Mouse (Mus musculus) heart, postnatal 14 days (tissue): ENCODE results near the gene Neurl1a. TPM values are rescaled to one million over a fixed set of nuclear protein-coding genes. Genes with fewer than 3 reads are reported as not detected.
A peak's percentile ranks its signal among the peaks of the same experiment; 100 is the strongest.

ENCODE experiments used
- DNase-seq, 2 experiments: peaks; one replicate each; pipeline ENCODE4 v3.0.0; 2021 to 2022
- intact Hi-C: fragments of 180-260 bp; cut with DNase I; formaldehyde crosslinking; loops from one replicate; pipeline ENCODE4 v1.15.1; 2025
- total RNA-seq, 2 experiments: library from RNA; stranded (reverse); gene quantifications; 2 replicates each; pipeline ENCODE4 v1.2.3; 2021

Gene Neurl1a
- total RNA-seq, 2 experiments from 2014 or later = 0.69 to 1.0 TPM

DNA sequence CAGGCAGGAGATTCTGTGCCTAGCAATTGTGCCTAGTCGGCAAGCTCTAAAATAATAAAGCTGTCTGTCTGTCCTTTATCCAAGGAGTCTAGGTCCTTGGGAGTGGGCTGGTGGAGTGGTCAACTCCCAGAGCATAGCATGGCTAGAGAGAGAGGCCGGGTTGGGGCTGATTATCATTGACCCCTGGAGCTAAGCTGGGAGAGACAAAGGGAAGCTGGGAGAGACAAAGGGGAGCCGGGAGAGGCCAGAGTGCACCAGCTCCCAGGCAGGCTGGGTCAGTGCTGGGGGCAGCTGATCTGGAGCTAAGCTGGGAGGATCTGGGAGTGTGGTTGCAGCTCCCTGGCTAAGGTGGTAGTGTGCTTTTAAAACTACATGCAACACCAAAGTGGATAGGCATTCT is 11.9 kb upstream of the Neurl1a start:
- intact Hi-C loops = no loop called here
- DNase-seq = no peak

DNA sequence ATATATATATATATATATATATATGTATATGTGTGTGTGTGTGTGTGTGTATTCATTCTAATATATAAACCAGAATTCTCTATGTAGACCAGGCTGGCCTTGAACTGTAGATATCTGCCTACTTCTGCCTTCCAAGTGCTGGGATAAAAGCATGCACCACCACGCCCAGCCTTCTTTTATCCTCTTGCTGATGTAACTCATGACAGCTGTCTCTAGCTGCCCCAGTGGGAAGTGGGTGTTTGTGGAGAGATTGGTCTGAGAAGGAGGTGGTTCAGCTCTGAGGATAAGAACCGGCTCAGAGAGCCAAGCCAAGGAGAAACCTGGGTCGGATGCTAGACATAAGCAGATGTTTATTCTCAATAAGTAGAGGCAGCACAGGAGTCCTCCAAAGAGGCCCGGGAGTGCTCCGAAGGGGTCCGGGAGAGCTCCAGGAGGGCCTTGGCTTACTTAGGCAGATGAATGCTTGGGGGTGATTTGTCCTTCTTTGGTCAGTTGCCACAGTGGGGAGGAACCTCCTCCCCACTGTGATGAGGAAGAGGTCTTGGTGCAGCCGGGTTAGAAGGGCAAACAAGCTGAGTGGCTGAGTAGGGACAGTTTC is 10.9 kb upstream of the Neurl1a start:
- peak in 1 of 2 experiments; percentile 10 for DNase-seq
- intact Hi-C loops = no loop called here

DNA sequence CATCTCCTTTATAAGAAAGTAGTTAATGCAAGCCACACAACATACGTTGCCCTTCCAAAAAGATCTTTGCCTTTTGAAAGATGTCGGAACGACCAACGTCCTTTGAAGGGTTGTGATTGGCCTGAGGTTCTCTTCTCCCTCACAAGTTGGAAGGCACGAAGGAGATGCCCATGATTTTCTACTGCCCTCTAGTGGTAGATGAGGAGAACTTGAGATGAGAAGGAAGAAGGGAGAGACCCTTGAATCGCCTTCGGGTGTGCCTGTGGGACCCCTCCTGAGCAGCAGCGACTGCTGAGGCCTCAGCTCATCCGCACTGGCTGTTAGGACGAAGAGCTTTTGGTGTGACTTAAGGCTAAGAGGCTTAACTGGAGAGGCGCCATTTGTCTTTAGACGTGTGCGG is 10.4 kb upstream of the Neurl1a start:
- peak; percentile 21 to 34 for DNase-seq
- intact Hi-C loops = no loop called here

- intact Hi-C loops = loop anchor here (1.0 kb wide), 1 partner anchor 48 kb away; no protein-coding TSS in a partner anchor
- DNase-seq = peak; percentile 83 to 91
Observed at GRCm38 (mm10) chr19:47168793-47169412, 9.7 kb upstream of the Neurl1a start.

DNA sequence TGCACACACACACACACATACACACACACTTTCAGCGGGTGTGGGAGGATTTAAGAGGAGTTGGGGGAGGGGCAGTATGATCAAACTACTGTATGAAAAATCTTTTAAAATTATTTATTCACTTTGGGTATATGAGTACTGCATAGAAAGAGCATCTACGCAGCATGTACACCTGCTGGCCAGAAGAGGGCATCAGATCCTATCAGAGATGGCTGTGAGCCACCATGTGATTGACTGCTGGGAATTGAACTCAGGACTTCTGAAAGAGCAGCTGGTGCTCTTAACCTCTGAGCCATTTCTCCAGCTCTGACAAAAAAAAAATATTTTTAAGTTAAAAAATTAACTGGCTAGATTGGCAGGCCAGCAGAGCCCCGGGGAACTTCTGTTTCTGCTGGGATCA is 4.1 kb upstream of the Neurl1a start:
- intact Hi-C loops = no loop called here
- DNase-seq = peak in 1 of 2 experiments; percentile 35

DNA sequence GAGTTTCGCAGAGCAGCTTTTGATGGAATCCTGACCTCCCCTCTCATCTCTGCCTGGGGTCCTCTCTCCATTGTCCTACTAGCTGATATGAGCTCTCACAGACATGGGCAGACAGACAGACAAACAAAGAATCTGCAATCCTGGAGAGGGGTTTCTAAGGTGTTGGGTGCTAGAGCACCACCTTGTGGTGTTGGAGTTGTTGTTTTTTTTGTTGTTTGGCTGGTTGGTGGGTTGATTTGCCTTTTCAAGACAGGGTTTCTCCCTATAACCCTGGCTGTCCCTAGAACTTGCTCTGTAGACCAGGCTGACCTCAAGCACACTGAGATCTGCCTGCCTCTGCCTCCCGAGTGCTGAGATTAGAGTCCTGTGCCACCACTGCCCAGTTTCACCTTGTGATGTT is 3.1 kb upstream of the Neurl1a start:
- intact Hi-C loops = loop anchor here (5.0 kb wide), 1 partner anchor 82 kb away; no protein-coding TSS in a partner anchor
- DNase-seq = no peak

GRCm38 (mm10) chr19:47176916-47177505 is 1.6 kb upstream of the Neurl1a start:
- intact Hi-C loops = loop anchor here (2.0 to 5.0 kb wide), 2 partner anchors 80 to 162 kb away; no protein-coding TSS in a partner anchor
- DNase-seq = no peak

DNA sequence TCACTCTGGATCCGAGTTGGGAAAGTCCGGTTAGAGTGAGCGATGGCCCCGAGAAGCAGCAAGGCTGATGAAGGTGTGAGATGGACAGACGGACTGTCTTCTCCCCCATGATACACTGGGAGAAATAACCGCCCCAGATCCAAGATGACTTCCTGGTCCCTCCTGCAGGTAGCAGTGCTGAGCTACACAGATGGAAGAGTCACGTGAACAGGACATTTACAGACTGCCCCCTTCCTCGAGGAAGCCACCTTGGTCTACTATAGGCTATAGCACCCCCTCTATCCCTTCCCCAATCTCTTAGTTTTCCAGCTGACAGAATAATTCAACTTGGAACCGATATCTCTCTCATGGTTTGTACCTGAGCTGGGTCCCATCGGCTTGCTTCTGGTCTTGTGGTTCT is 619 bp upstream of the Neurl1a start:
- intact Hi-C loops = loop anchor here (5.0 kb wide), 1 partner anchor 79 kb away; no protein-coding TSS in a partner anchor
- DNase-seq = peak; percentile 12

GRCm38 (mm10) chr19:47179272-47179809 is 721 bp downstream of the Neurl1a start:
- intact Hi-C loops = loop anchor here (5.0 kb wide), 1 partner anchor 78 kb away; no protein-coding TSS in a partner anchor
- DNase-seq = no peak

GRCm38 (mm10) chr19:47180011-47180410 is 1.4 kb downstream of the Neurl1a start:
- intact Hi-C loops = no loop called here

DNA sequence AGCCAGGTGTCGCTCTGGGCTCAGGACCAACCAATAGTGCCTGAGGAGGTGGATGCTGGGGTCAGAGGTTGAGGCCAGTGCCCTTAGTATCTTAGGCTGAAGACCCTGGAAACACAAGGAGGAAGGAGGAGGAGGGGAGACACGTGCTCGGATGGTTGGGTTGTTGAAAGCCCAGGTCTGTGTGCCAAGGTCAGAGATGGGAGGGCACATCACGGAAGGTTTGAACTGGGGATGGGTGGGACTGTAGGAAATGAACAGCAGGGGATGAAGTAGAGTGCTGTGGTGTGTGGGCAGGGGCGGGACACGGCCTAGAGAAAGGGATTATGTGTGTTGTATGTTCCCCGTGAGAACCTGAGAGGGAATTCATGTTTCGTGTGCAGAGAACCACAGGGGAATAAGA is 5.6 kb downstream of the Neurl1a start:
- intact Hi-C loops = no loop called here
- DNase-seq = no peak

More at GRCm38 (mm10) chr19:47180011-47180410, 1.4 kb downstream of the Neurl1a start:
- no peak for DNase-seq

DNA sequence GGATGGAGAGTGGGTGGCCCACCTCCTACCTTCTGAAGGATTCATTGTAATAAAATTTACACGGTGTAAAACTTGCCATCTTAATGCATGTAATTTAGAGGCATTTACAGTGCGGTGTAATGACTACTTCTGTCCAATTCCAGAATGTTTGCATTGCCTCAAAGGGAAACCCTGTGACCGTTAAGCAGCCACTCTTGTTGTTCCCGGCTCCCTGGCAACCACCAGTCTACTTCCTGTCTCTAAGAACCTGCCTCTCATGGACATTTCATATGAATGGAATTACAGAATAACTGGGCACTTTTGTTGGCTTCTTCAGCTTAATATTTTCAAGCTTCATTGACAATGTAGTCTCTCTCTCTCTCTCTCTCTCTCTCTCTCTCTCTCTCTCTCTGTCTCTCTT is 6.1 kb downstream of the Neurl1a start:
- intact Hi-C loops = no loop called here

DNA sequence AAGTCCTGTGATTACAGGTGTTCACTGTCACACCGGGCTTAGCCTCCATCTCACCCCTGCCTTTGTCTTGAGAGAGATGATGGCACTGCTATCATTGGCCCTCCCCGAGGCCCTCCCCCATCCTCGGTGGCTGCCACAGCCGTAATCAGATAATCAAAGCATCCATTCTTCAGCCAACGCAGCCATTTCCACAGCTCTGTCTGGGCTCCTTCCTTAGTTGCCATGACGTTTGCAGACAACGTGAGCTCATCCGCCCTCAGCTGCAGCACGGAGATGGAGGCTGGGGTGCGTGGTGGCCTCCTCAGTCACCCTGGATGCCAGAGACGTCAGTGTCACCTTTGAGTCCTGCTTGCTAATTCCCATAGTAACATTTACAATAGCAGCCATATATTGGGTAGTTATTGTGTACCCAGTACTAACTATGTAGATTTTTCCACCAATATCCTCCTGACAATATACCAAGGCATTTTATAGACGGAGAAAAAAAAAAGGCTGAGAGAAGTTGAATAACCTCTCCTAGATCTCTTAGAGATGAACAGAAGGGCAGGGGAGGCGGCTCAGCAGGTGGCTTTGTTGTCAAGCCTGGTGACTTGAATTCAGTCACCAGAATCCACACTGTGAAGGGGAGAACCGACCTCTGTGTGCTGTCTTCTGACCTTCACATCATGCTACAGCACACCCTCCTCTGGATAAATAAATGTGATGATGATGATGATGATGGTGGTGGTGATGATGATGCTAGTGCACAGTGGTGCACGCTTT is 8.1 kb downstream of the Neurl1a start:
- no peak for DNase-seq
- intact Hi-C loops = no loop called here

More for the DNA sequence above, 6.1 kb downstream of the Neurl1a start:
- DNase-seq = no peak

GRCm38 (mm10) chr19:47188515-47189128 is 10.0 kb downstream of the Neurl1a start:
- intact Hi-C loops = no loop called here
- no peak for DNase-seq

DNA sequence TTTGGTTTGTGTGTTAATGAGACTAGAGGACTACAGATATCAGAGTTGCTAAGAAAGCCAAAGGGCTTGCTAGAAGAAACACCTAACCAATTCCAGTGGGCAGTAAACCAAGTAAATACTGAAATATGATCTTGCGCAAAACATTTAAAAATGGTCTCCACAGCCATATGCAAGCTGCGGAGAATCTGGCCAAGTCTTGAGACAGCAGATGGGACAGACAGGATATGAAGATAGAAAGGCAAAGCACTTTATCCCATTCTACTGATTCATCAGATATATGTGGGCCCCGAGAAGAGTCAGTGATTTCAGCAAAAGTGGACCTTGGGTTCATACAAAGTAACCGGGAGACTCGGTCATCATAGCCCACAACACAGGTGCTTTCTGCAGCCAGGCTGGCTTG is 13.5 kb downstream of the Neurl1a start:
- no peak for DNase-seq
- intact Hi-C loops = no loop called here

DNA sequence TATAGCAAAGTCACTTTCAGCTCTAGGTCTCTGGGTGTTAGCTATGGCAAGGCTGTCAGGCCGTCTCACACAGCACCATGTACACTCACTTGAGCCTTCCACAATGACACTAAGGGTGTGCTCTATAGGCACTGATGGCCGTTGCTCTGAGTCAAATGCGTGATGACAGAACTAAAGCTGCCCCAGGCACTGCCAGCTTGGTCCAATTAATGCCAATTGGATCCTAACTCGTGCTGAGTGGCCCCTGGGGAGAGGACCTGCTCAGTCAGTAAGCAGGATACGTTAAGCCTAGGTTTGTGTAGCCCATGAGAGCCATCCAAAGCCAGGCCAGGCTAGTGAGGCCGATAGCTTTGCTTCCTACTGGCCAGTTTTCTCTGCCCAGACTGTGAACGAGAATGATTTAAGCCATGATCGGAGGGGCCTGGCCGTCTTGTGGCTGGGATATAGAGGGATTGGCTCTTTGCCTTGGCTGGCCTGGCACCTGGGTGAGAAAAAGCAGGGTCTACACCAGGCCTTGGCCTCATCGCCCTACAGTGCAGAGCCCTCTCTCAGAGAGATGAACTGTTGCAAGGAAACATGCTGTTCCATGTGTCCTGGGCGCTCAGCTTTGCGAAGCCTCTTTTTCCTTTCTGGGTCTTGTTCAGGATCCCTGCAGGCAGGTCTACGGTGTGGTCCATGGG is 20.2 kb downstream of the Neurl1a start:
- no peak for DNase-seq

GRCm38 (mm10) chr19:47201972-47202371 is 23.4 kb downstream of the Neurl1a start:
- no peak for DNase-seq
- intact Hi-C loops = no loop called here

More for the DNA sequence above, 20.2 kb downstream of the Neurl1a start:
- intact Hi-C loops = no loop called here

DNA sequence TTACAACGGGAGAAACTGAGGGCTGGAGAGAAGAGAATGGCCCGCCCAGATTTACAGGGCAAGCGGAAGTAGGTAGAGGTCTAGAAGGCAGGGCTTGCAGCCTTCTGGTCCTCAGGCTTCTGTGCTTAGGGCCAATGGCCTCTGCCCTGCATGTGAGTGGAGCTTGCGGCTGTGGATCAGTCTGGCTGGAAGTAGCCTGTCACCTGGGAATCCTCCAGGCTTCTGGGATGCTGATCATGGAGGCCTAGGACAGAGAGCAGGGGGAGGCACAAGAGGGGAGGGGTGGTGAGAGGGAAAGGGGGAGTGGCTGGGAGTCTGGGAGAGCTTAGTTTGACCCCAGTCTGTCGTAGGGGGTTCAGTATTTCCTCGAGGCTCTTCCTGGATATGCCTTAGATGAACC is 23.8 kb downstream of the Neurl1a start:
- intact Hi-C loops = no loop called here
- DNase-seq = no peak

GRCm38 (mm10) chr19:47203042-47203441 is 24.4 kb downstream of the Neurl1a start:
- intact Hi-C loops = no loop called here
- no peak for DNase-seq

GRCm38 (mm10) chr19:47204653-47205052 is 26.0 kb downstream of the Neurl1a start:
- intact Hi-C loops = no loop called here
- no peak for DNase-seq
